ENCODE assay signal across 19 mouse cellular contexts in genomic region chr7:74483294-74484023, GRCm38 (mm10).
"Had no signal": no experiment of that assay in that cellular context is flagged by ENCODE, and none has a peak within 500 bp of the region (broad histone marks: within the 10 kb centered on the region; RNA-seq: fewer than 3 reads in every experiment).

No protein-coding gene starts in this region.

- H3K4me1 ChIP-seq: liver, embryonic 13.5 days; stomach, embryonic 15.5 days had no signal

- ATAC-seq: hindbrain, embryonic 16.5 days; inflammation-experienced regulatory T-cells, adult 6 months; intestine, embryonic 16.5 days; midbrain, embryonic 13.5 days; midbrain, embryonic 16.5 days had no signal

- H3K9me3 ChIP-seq: liver, embryonic 13.5 days; megakaryocyte, embryonic 14.5 days; midbrain, embryonic 10.5 days; midbrain, embryonic 13.5 days; neural tube, embryonic 13.5 days; stomach, embryonic 15.5 days had no signal

- H3K4me3 ChIP-seq: liver, embryonic 13.5 days; megakaryocyte, embryonic 14.5 days; midbrain, embryonic 10.5 days; midbrain, embryonic 13.5 days; myocyte; neural tube, embryonic 13.5 days; stomach, embryonic 15.5 days had no signal

- H3K27ac ChIP-seq: liver, embryonic 13.5 days; midbrain, embryonic 10.5 days; midbrain, embryonic 13.5 days; neural tube, embryonic 13.5 days; stomach, embryonic 15.5 days had no signal

- H3K4me2 ChIP-seq: liver, embryonic 13.5 days; lung, embryonic 14.5 days; midbrain, embryonic 13.5 days; neural tube, embryonic 13.5 days; stomach, embryonic 15.5 days had no signal

- H3K27me3 ChIP-seq: liver, embryonic 13.5 days; megakaryocyte, embryonic 14.5 days; midbrain, embryonic 13.5 days; neural tube, embryonic 13.5 days; stomach, embryonic 15.5 days had no signal

- H3K9ac ChIP-seq: liver, embryonic 13.5 days; lung, embryonic 14.5 days; midbrain, embryonic 13.5 days; neural tube, embryonic 13.5 days; stomach, embryonic 15.5 days had no signal

- DNase-seq: kidney, adult 2 months; kidney, postnatal 25 days; left cerebral cortex, postnatal 4 days; liver, embryonic 13.5 days; lung, embryonic 14.5 days; retina, postnatal 1 day; right cerebral cortex, postnatal 25 days; spleen, adult 18-20 months; thymus, postnatal 25 days had no signal

- H3K36me3 ChIP-seq: liver, embryonic 13.5 days; midbrain, embryonic 10.5 days; midbrain, embryonic 13.5 days; neural tube, embryonic 13.5 days; stomach, embryonic 15.5 days had no signal
